Comparison of ENCODE assay signal across 25 mouse cellular contexts in the genomic region with DNA sequence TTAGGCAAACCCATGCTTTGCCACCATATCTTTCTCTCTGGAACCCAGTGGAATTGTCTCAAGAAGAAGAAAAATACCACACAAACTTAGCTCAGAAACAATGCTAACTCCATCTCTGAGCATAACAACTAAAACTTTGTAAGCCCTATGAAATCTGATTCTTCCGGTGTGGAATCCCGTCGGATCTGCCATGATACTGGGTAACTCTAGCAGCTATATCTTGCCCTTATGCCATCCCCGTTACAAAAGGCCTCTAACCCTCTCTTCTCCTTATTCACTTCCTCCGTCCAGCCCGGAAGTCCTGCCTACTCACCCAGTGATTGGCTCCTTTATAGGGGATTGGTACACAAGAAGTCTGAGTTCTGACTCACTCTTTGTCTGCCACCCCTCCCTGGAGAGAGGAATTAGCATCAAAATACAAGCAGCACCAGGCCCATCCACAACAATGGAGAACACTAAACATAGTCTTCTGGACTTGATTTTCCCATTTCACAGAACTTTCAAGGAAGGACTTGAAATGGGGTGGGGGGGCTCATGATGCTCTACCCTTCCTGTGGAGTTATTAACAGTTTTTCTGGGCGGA. TPM values are rescaled to one million over a fixed set of nuclear protein-coding genes. Genes with fewer than 3 reads are reported as not detected.
DNase-seq lines count a peak whose midpoint lies in the region; ATAC-seq lines count a peak whose summit lies in the region.
"Had no signal": no experiment of that assay in that cellular context is flagged by ENCODE, and none has a peak within 500 bp of the region (broad histone marks: within the 10 kb centered on the region; RNA-seq: fewer than 3 reads in every experiment).

No protein-coding gene starts in this region.

- no peaks in the 10 kb centered on the region for H3K9me3 ChIP-seq in forebrain, embryonic 12.5 days
- H3K9me3 ChIP-seq in forebrain, embryonic 15.5 days, result no peaks in the 10 kb centered on the region
- H3K9me3 ChIP-seq in midbrain, embryonic 14.5 days (ENCODE audit: control insufficient read depth, low read length), result no peaks in the 10 kb centered on the region
- H3K9me3 ChIP-seq in midbrain, embryonic 13.5 days, result no peaks in the 10 kb centered on the region
- H3K9me3 ChIP-seq: limb, embryonic 15.5 days; megakaryocyte, embryonic 14.5 days; neural tube, embryonic 13.5 days had no signal

- intact Hi-C loops in left cerebral cortex, postnatal 25 days (cut with DNase I), result no loop called here

- DNase-seq in midbrain, embryonic 14.5 days, result peak; percentile 34
- DNase-seq in NIH3T3 (ENCODE audit: low read depth), result peak; percentile 19
- DNase-seq in mesoderm, embryonic 11.5 days (ENCODE audit: low read depth, low spot score), result peak; percentile 17
- DNase-seq in left cerebral cortex, postnatal 25 days (ENCODE audit: low spot score in 2 of 2), result no peak
- DNase-seq in cerebellum, adult 9-11 months, result no peak
- DNase-seq: adrenal gland, postnatal 36 days; cerebellum, adult 8-10 months; gastrocnemius, postnatal 25 days; kidney, adult 18-20 months; kidney, postnatal 36 days; lung, postnatal 10 days; right cerebral cortex, postnatal 25 days had no signal

- 45% methylated on average over 7 of the region's 7 CpGs for WGBS in forebrain, embryonic 12.5 days
- 37% methylated on average over 7 of the region's 7 CpGs for WGBS in forebrain, embryonic 15.5 days
- WGBS in midbrain, embryonic 14.5 days, result 34% methylated on average over 7 of the region's 7 CpGs
- 37% methylated on average over 7 of the region's 7 CpGs for WGBS in midbrain, embryonic 13.5 days

- ATAC-seq in forebrain, embryonic 12.5 days (ENCODE audit: low FRiP score), result peak; percentile 10; the same call in 1 of the 2 replicates
- ATAC-seq in forebrain, embryonic 15.5 days (replicated peaks), result no peak
- no peak for ATAC-seq in midbrain, embryonic 14.5 days (ENCODE audit: low FRiP score, low TSS enrichment)
- no peak for ATAC-seq in midbrain, embryonic 13.5 days
- ATAC-seq: activated CD4-positive, CD25-positive, alpha-beta regulatory T cell, adult 4 months had no signal

- no peak overlapping the region for H3K27ac ChIP-seq in forebrain, embryonic 12.5 days
- no peak overlapping the region for H3K27ac ChIP-seq in forebrain, embryonic 15.5 days (replicated peaks)
- no peak overlapping the region for H3K27ac ChIP-seq in midbrain, embryonic 14.5 days (replicated peaks; ENCODE audit: low read depth, low read length)
- H3K27ac ChIP-seq in midbrain, embryonic 13.5 days, result no peak overlapping the region
- H3K27ac ChIP-seq: limb, embryonic 15.5 days; neural tube, embryonic 13.5 days had no signal

- H3K4me2 ChIP-seq in forebrain, embryonic 12.5 days, result no peak overlapping the region
- H3K4me2 ChIP-seq in forebrain, embryonic 15.5 days (replicated peaks), result no peak overlapping the region
- no peak overlapping the region for H3K4me2 ChIP-seq in midbrain, embryonic 14.5 days (ENCODE audit: low read length)
- no peak overlapping the region for H3K4me2 ChIP-seq in midbrain, embryonic 13.5 days (replicated peaks)
- H3K4me2 ChIP-seq: limb, embryonic 15.5 days; neural tube, embryonic 13.5 days had no signal

- H3K9ac ChIP-seq in forebrain, embryonic 12.5 days, result no peak overlapping the region
- H3K9ac ChIP-seq in forebrain, embryonic 15.5 days (replicated peaks), result no peak overlapping the region
- H3K9ac ChIP-seq in midbrain, embryonic 14.5 days (replicated peaks; ENCODE audit: low read length), result no peak overlapping the region
- no peak overlapping the region for H3K9ac ChIP-seq in midbrain, embryonic 13.5 days (replicated peaks)
- H3K9ac ChIP-seq: limb, embryonic 15.5 days; neural tube, embryonic 13.5 days had no signal

- H3K36me3 ChIP-seq in forebrain, embryonic 12.5 days (replicated peaks), result no peaks in the 10 kb centered on the region
- H3K36me3 ChIP-seq in forebrain, embryonic 15.5 days, result no peaks in the 10 kb centered on the region
- no peaks in the 10 kb centered on the region for H3K36me3 ChIP-seq in midbrain, embryonic 14.5 days (ENCODE audit: control insufficient read depth, insufficient read depth, low read length)
- no peaks in the 10 kb centered on the region for H3K36me3 ChIP-seq in midbrain, embryonic 13.5 days
- H3K36me3 ChIP-seq: limb, embryonic 15.5 days; neural tube, embryonic 13.5 days had no signal

- H3K4me3 ChIP-seq in forebrain, embryonic 12.5 days (replicated peaks), result no peak overlapping the region
- no peak overlapping the region for H3K4me3 ChIP-seq in forebrain, embryonic 15.5 days
- H3K4me3 ChIP-seq in midbrain, embryonic 14.5 days (replicated peaks; ENCODE audit: low read depth, low read length), result no peak overlapping the region
- H3K4me3 ChIP-seq in midbrain, embryonic 13.5 days (replicated peaks), result no peak overlapping the region
- H3K4me3 ChIP-seq: limb, embryonic 15.5 days; megakaryocyte, embryonic 14.5 days; neural tube, embryonic 13.5 days had no signal

- 0 out of 2 replicates have a peak, but pooled peaks cover 2% of the 10 kb centered on the region for H3K27me3 ChIP-seq in forebrain, embryonic 12.5 days
- no peaks in the 10 kb centered on the region for H3K27me3 ChIP-seq in forebrain, embryonic 15.5 days
- H3K27me3 ChIP-seq in midbrain, embryonic 14.5 days (ENCODE audit: control insufficient read depth, insufficient read depth, low read length), result no peaks in the 10 kb centered on the region
- H3K27me3 ChIP-seq in midbrain, embryonic 13.5 days, result 0 out of 2 replicates have a peak, but pooled peaks cover 2% of the 10 kb centered on the region
- H3K27me3 ChIP-seq: limb, embryonic 15.5 days; neural tube, embryonic 13.5 days had no signal

- H3K4me1 ChIP-seq in forebrain, embryonic 12.5 days, result no peaks in the 10 kb centered on the region
- H3K4me1 ChIP-seq in forebrain, embryonic 15.5 days, result no peaks in the 10 kb centered on the region
- H3K4me1 ChIP-seq in midbrain, embryonic 14.5 days (ENCODE audit: control insufficient read depth, insufficient read depth, low read length), result no peaks in the 10 kb centered on the region
- H3K4me1 ChIP-seq in midbrain, embryonic 13.5 days (replicated peaks), result no peaks in the 10 kb centered on the region
- H3K4me1 ChIP-seq: limb, embryonic 15.5 days; megakaryocyte, embryonic 14.5 days; neural tube, embryonic 13.5 days had no signal

RNA-seq across cellular contexts. Expression of gene Ccnc, which starts 4.7 kb away (rescaled TPM):
- polyA plus RNA-seq in forebrain, embryonic 12.5 days (2016; fragmentation: Nextera tagmentation; extraction: Ambion mirVana), result 63.7 and 67.2 TPM in 2 replicates
- polyA plus RNA-seq in forebrain, embryonic 15.5 days (2015; fragmentation: Nextera tagmentation; extraction: Ambion mirVana), result 65.0 and 72.7 TPM in 2 replicates
- 78.0 and 80.0 TPM in 2 replicates for polyA plus RNA-seq in midbrain, embryonic 14.5 days (2014; fragmentation: Nextera tagmentation; extraction: Ambion mirVana)
- polyA plus RNA-seq in midbrain, embryonic 13.5 days (2015; fragmentation: Nextera tagmentation; extraction: Ambion mirVana), result 65.7 and 75.0 TPM in 2 replicates
- total RNA-seq in left cerebral cortex, postnatal 25 days (2021), result 10 to 100 TPM; 38.1 to 40.6 TPM

RNA-seq across cellular contexts. Expression of gene Prdm13, which starts 37.1 kb away (rescaled TPM):
- 0.42 and 0.60 TPM in 2 replicates for polyA plus RNA-seq in forebrain, embryonic 12.5 days (2016; fragmentation: Nextera tagmentation; extraction: Ambion mirVana)
- polyA plus RNA-seq in forebrain, embryonic 15.5 days (2015; fragmentation: Nextera tagmentation; extraction: Ambion mirVana), result 0.14 and 0.34 TPM in 2 replicates
- 0.42 and 0.63 TPM in 2 replicates for polyA plus RNA-seq in midbrain, embryonic 14.5 days (2014; fragmentation: Nextera tagmentation; extraction: Ambion mirVana)
- 0.28 and 0.45 TPM in 2 replicates for polyA plus RNA-seq in midbrain, embryonic 13.5 days (2015; fragmentation: Nextera tagmentation; extraction: Ambion mirVana)
- total RNA-seq in left cerebral cortex, postnatal 25 days (2021), result not detected
- total RNA-seq: adrenal gland, postnatal 36 days; gastrocnemius, postnatal 25 days; layer of hippocampus, postnatal 10 days; left cerebral cortex, postnatal 10 days had no signal
- polyA plus RNA-seq: activated CD4-positive, CD25-positive, alpha-beta regulatory T cell, adult 4 months; heart, postnatal 0 days; limb, embryonic 15.5 days; liver, embryonic 16.5 days; stomach, embryonic 16.5 days; thymus, postnatal 0 days had no signal

RNA-seq across cellular contexts. Expression of gene Usp45, which starts 44.1 kb away (rescaled TPM):
- polyA plus RNA-seq in forebrain, embryonic 12.5 days (2016; fragmentation: Nextera tagmentation; extraction: Ambion mirVana), result 12.9 and 13.4 TPM in 2 replicates
- 7.0 and 8.8 TPM in 2 replicates for polyA plus RNA-seq in forebrain, embryonic 15.5 days (2015; fragmentation: Nextera tagmentation; extraction: Ambion mirVana)
- 10.4 and 12.3 TPM in 2 replicates for polyA plus RNA-seq in midbrain, embryonic 14.5 days (2014; fragmentation: Nextera tagmentation; extraction: Ambion mirVana)
- 7.5 and 7.8 TPM in 2 replicates for polyA plus RNA-seq in midbrain, embryonic 13.5 days (2015; fragmentation: Nextera tagmentation; extraction: Ambion mirVana)
- total RNA-seq in left cerebral cortex, postnatal 25 days (2021), result 10 to 100 TPM; 49.8 to 50.9 TPM

RNA-seq across cellular contexts. Expression of gene Tstd3, which starts 44.2 kb away (rescaled TPM):
- 21.7 and 23.5 TPM in 2 replicates for polyA plus RNA-seq in forebrain, embryonic 12.5 days (2016; fragmentation: Nextera tagmentation; extraction: Ambion mirVana)
- 14.9 and 16.4 TPM in 2 replicates for polyA plus RNA-seq in forebrain, embryonic 15.5 days (2015; fragmentation: Nextera tagmentation; extraction: Ambion mirVana)
- 20.0 and 26.9 TPM in 2 replicates for polyA plus RNA-seq in midbrain, embryonic 14.5 days (2014; fragmentation: Nextera tagmentation; extraction: Ambion mirVana)
- 28.5 and 30.6 TPM in 2 replicates for polyA plus RNA-seq in midbrain, embryonic 13.5 days (2015; fragmentation: Nextera tagmentation; extraction: Ambion mirVana)
- total RNA-seq in left cerebral cortex, postnatal 25 days (2021), result 10 to 100 TPM; 21.0 to 21.3 TPM

Comparison
In these comparisons a context has a peak if more than half of its experiments do, and no peak if none do; other contexts are left out.
1. DNase-seq: peak in midbrain, embryonic 14.5 days (single experiment), NIH3T3 (single experiment) and mesoderm, embryonic 11.5 days (single experiment); none in left cerebral cortex, postnatal 25 days (0 of 2) and cerebellum, adult 9-11 months (single experiment).